Mouse (Mus musculus): Measurements from ENCODE around the gene Rps6ka5. TPM values are rescaled to one million over a fixed set of nuclear protein-coding genes. Genes with fewer than 3 reads are reported as not detected.

Gene Rps6ka5
- total RNA-seq, 2 experiments from 2014 or later, result 12.5 to 16.5 TPM

GRCm38 (mm10) chr12:100727891-100728290, 1.1 kb upstream of the Rps6ka5 start:
- no peak for DNase-seq
- intact Hi-C loops (cut with DNase I), result loop anchor here (10.0 kb wide), 1 partner anchor 573 kb away; the partner anchor contains the start of gene Nrde2

- intact Hi-C loops (cut with DNase I), result loop anchor here (1.0 to 10.0 kb wide), 3 partner anchors 54 to 571 kb away; partner anchors contain the start of genes Dglucy and Nrde2
- no peak for DNase-seq
Observed at GRCm38 (mm10) chr12:100725458-100725786, 1.4 kb downstream of the Rps6ka5 start.

GRCm38 (mm10) chr12:100724606-100725457, 2.0 kb downstream of the Rps6ka5 start:
- DNase-seq, result peak; percentile 98 to 99
- intact Hi-C loops (cut with DNase I), result loop anchor here (1.0 to 10.0 kb wide), 4 partner anchors 54 to 570 kb away; partner anchors contain the start of genes Dglucy and Nrde2

- DNase-seq, result peak in 1 of 2 experiments; percentile 14
- intact Hi-C loops (cut with DNase I), result loop anchor here (1.0 to 10.0 kb wide), 3 partner anchors 85 to 569 kb away; partner anchors contain the start of gene Nrde2
Observed at GRCm38 (mm10) chr12:100724182-100724581, 2.6 kb downstream of the Rps6ka5 start.

GRCm38 (mm10) chr12:100720801-100721200, 6.0 kb downstream of the Rps6ka5 start:
- no peak for DNase-seq
- intact Hi-C loops (cut with DNase I), result loop anchor here (10.0 kb wide), 1 partner anchor 566 kb away; the partner anchor contains the start of gene Nrde2

GRCm38 (mm10) chr12:100717446-100717845, 9.3 kb downstream of the Rps6ka5 start:
- DNase-seq, result no peak
- intact Hi-C loops (cut with DNase I), result no loop called here

- DNase-seq, result no peak
- intact Hi-C loops (cut with DNase I), result no loop called here
Observed at GRCm38 (mm10) chr12:100716969-100717368, 9.8 kb downstream of the Rps6ka5 start.

- no peak for DNase-seq
- intact Hi-C loops (cut with DNase I), result no loop called here
Observed at GRCm38 (mm10) chr12:100711819-100712218, 15.0 kb downstream of the Rps6ka5 start.

GRCm38 (mm10) chr12:100711116-100711691, 15.6 kb downstream of the Rps6ka5 start:
- DNase-seq, result no peak
- intact Hi-C loops (cut with DNase I), result no loop called here

GRCm38 (mm10) chr12:100710432-100710831, 16.4 kb downstream of the Rps6ka5 start:
- intact Hi-C loops (cut with DNase I), result no loop called here
- no peak for DNase-seq

GRCm38 (mm10) chr12:100707312-100707711, 19.5 kb downstream of the Rps6ka5 start:
- DNase-seq, result no peak
- intact Hi-C loops (cut with DNase I), result no loop called here

GRCm38 (mm10) chr12:100705057-100705722, 21.6 kb downstream of the Rps6ka5 start:
- intact Hi-C loops (cut with DNase I), result no loop called here
- DNase-seq, result no peak

GRCm38 (mm10) chr12:100698019-100698418, 28.8 kb downstream of the Rps6ka5 start:
- intact Hi-C loops (cut with DNase I), result no loop called here
- DNase-seq, result no peak

- DNase-seq, result no peak
- intact Hi-C loops (cut with DNase I), result no loop called here
Observed at GRCm38 (mm10) chr12:100696621-100697020, 30.2 kb downstream of the Rps6ka5 start.

GRCm38 (mm10) chr12:100695252-100695651, 31.5 kb downstream of the Rps6ka5 start:
- intact Hi-C loops (cut with DNase I), result no loop called here
- DNase-seq, result no peak

- DNase-seq, result no peak
- intact Hi-C loops (cut with DNase I), result no loop called here
Observed at GRCm38 (mm10) chr12:100692208-100692607, 34.6 kb downstream of the Rps6ka5 start.

- no peak for DNase-seq
- intact Hi-C loops (cut with DNase I), result no loop called here
Observed at GRCm38 (mm10) chr12:100690444-100690843, 36.3 kb downstream of the Rps6ka5 start.

GRCm38 (mm10) chr12:100688177-100688576, 38.6 kb downstream of the Rps6ka5 start:
- intact Hi-C loops (cut with DNase I), result no loop called here
- no peak for DNase-seq

- DNase-seq, result no peak
- intact Hi-C loops (cut with DNase I), result no loop called here
Observed at GRCm38 (mm10) chr12:100687001-100687400, 39.8 kb downstream of the Rps6ka5 start.

- intact Hi-C loops (cut with DNase I), result no loop called here
- no peak for DNase-seq
Observed at GRCm38 (mm10) chr12:100681752-100682151, 45.0 kb downstream of the Rps6ka5 start.

GRCm38 (mm10) chr12:100681241-100681640, 45.5 kb downstream of the Rps6ka5 start:
- no peak for DNase-seq
- intact Hi-C loops (cut with DNase I), result no loop called here
